Mouse (Mus musculus) forebrain, embryonic 12.5 days (tissue): Measurements from ENCODE around the gene Calcoco2. TPM values are rescaled to one million over a fixed set of nuclear protein-coding genes. Genes with fewer than 3 reads are reported as not detected.
"Not testable (repeated sequence)": the region's sequence is repeated elsewhere in the genome, so short reads cannot be mapped to it uniquely, and the experiment has no call there.

ENCODE experiments used
- ATAC-seq: fragments of 200-750 bp; cut with Nextera tagmentation; 2 replicates; pipeline ENCODE4 v1.8.0; 2017; ENCODE audit warnings: moderate TSS enrichment; ENCODE audit not compliant: low FRiP score
- H3K27ac ChIP-seq: fragments of 300-500 bp; sonication (generic); 2 replicates; pipeline ENCODE4 v1.5.1; 2016; ENCODE audit warnings: mild to moderate bottlenecking
- H3K27me3 ChIP-seq: fragments of 300-500 bp; sonication (generic); 2 replicates; pipeline ENCODE4 v1.6.1; 2016; ENCODE audit warnings: mild to moderate bottlenecking
- H3K36me3 ChIP-seq: fragments of 300-500 bp; sonication (generic); replicated peaks from 2 replicates; pipeline ENCODE4 v1.6.1; 2016; ENCODE audit warnings: mild to moderate bottlenecking
- H3K4me1 ChIP-seq: fragments of 300-500 bp; sonication (generic); 2 replicates; pipeline ENCODE4 v1.6.1; 2016
- H3K4me2 ChIP-seq: fragments of 300-500 bp; sonication (generic); 2 replicates; pipeline ENCODE4 v1.6.1; 2016; ENCODE audit warnings: mild to moderate bottlenecking, moderate library complexity
- H3K4me3 ChIP-seq: fragments of 300-500 bp; sonication (generic); replicated peaks from 2 replicates; pipeline ENCODE4 v1.5.1; 2016; ENCODE audit warnings: mild to moderate bottlenecking
- H3K9ac ChIP-seq: fragments of 300-500 bp; sonication (generic); 2 replicates; pipeline ENCODE4 v1.6.1; 2016; ENCODE audit warnings: mild to moderate bottlenecking
- H3K9me3 ChIP-seq: fragments of 300-500 bp; sonication (generic); 2 replicates; pipeline ENCODE4 v1.6.1; 2016
- WGBS: fragments of 180-500 bp; shearing (Covaris S2); methylation state at CpG from one replicate; pipeline ENCODE4 v1.1.7; 2016; 5-methylcytosine and 5-hydroxymethylcytosine counted together
- polyA plus RNA-seq: library from polyadenylated mRNA; unstranded; fragments of >200 nt; fragmentation: Nextera tagmentation; extraction: Ambion mirVana; gene quantifications from 2 replicates; pipeline ENCODE4 v1.2.1, GENCODE M21; 2016

The Calcoco2 gene
- polyA plus RNA-seq, 1 experiment from 2014 or later: not detected

GRCm38 (mm10) chr11:96116116-96116515 lies 4.4 kb upstream of the Calcoco2 start:
- 92% methylated on average over 3 of the region's 3 CpGs for WGBS
- H3K36me3 ChIP-seq: no peaks in the 10 kb centered on the region
- ATAC-seq: no peak

GRCm38 (mm10) chr11:96115416-96115815 lies 3.7 kb upstream of the Calcoco2 start:
- H3K36me3 ChIP-seq: no peaks in the 10 kb centered on the region
- no peak overlapping the region for H3K4me3 ChIP-seq
- no peak overlapping the region for H3K27ac ChIP-seq
- no peaks in the 10 kb centered on the region for H3K4me1 ChIP-seq
- no peaks in the 10 kb centered on the region for H3K9me3 ChIP-seq
- no peak overlapping the region for H3K4me2 ChIP-seq
- WGBS: 92% methylated on average over 6 of the region's 6 CpGs
- no peak overlapping the region for H3K9ac ChIP-seq
- no peak for ATAC-seq
- peaks cover 5% of the 10 kb centered on the region for H3K27me3 ChIP-seq

More at GRCm38 (mm10) chr11:96116116-96116515, 4.4 kb upstream of the Calcoco2 start:
- H3K4me3 ChIP-seq: no peak overlapping the region
- H3K27ac ChIP-seq: no peak overlapping the region
- H3K9ac ChIP-seq: no peak overlapping the region
- no peaks in the 10 kb centered on the region for H3K9me3 ChIP-seq
- H3K4me2 ChIP-seq: no peak overlapping the region
- peaks cover 10% of the 10 kb centered on the region for H3K27me3 ChIP-seq
- no peaks in the 10 kb centered on the region for H3K4me1 ChIP-seq

- Histone ChIP-seq H3K27me3 (no peaks in the 10 kb centered on the region), H3K9ac (no peak overlapping the region), H3K36me3 (no peaks in the 10 kb centered on the region), H3K27ac (no peak overlapping the region), H3K9me3 (no peaks in the 10 kb centered on the region), H3K4me2 (no peak overlapping the region), H3K4me3 (no peak overlapping the region), H3K4me1 (no peaks in the 10 kb centered on the region)
- no peak for ATAC-seq
- WGBS: 77% methylated on average over 2 of the region's 2 CpGs
These were observed 2.3 kb upstream of the Calcoco2 start for GRCm38 (mm10) chr11:96114077-96114476.

- ATAC-seq, H3K4me2 ChIP-seq: not testable (repeated sequence)
- 54% methylated on average over 2 of the region's 2 CpGs for WGBS
These were observed 814 bp downstream of the Calcoco2 start for GRCm38 (mm10) chr11:96110950-96111349.

GRCm38 (mm10) chr11:96108376-96108775 lies 3.4 kb downstream of the Calcoco2 start:
- H3K9ac ChIP-seq: no peak overlapping the region
- H3K27ac ChIP-seq: no peak overlapping the region
- no peaks in the 10 kb centered on the region for H3K4me1 ChIP-seq
- H3K27me3 ChIP-seq: peaks cover 5% of the 10 kb centered on the region; the same call in 1 of the 2 replicates
- ATAC-seq: no peak
- H3K4me3 ChIP-seq: no peak overlapping the region
- no peaks in the 10 kb centered on the region for H3K36me3 ChIP-seq
- 90% methylated on average over 1 of the region's 1 CpGs for WGBS
- H3K4me2 ChIP-seq: no peak overlapping the region
- no peaks in the 10 kb centered on the region for H3K9me3 ChIP-seq

More at GRCm38 (mm10) chr11:96110950-96111349, 814 bp downstream of the Calcoco2 start:
- H3K9ac ChIP-seq, H3K9me3 ChIP-seq, H3K27me3 ChIP-seq, H3K4me1 ChIP-seq, H3K27ac ChIP-seq, H3K4me3 ChIP-seq, H3K36me3 ChIP-seq: not testable (repeated sequence)

- H3K27ac ChIP-seq: no peak overlapping the region
- no peaks in the 10 kb centered on the region for H3K36me3 ChIP-seq
- H3K9me3 ChIP-seq: no peaks in the 10 kb centered on the region
- ATAC-seq: no peak
- 21% methylated on average over 3 of the region's 3 CpGs for WGBS
- no peak overlapping the region for H3K4me2 ChIP-seq
- no peaks in the 10 kb centered on the region for H3K4me1 ChIP-seq
- no peak overlapping the region for H3K9ac ChIP-seq
- peaks cover 18% of the 10 kb centered on the region for H3K27me3 ChIP-seq
- no peak overlapping the region for H3K4me3 ChIP-seq
These were observed 18.4 kb downstream of the Calcoco2 start for GRCm38 (mm10) chr11:96093361-96093760.

GRCm38 (mm10) chr11:96092674-96093291 lies 19.0 kb downstream of the Calcoco2 start:
- ATAC-seq: no peak
- no peaks in the 10 kb centered on the region for H3K36me3 ChIP-seq
- 47% methylated on average over 7 of the region's 7 CpGs for WGBS
- no peaks in the 10 kb centered on the region for H3K9me3 ChIP-seq
- H3K4me1 ChIP-seq: no peaks in the 10 kb centered on the region
- H3K9ac ChIP-seq: no peak overlapping the region
- peaks cover 18% of the 10 kb centered on the region for H3K27me3 ChIP-seq
- H3K4me2 ChIP-seq: no peak overlapping the region
- no peak overlapping the region for H3K27ac ChIP-seq
- H3K4me3 ChIP-seq: no peak overlapping the region

- H3K27me3 ChIP-seq: peaks cover 18% of the 10 kb centered on the region
These were observed 20.7 kb downstream of the Calcoco2 start for GRCm38 (mm10) chr11:96091073-96091472.

GRCm38 (mm10) chr11:96087981-96088380 lies 23.8 kb downstream of the Calcoco2 start:
- no peaks in the 10 kb centered on the region for H3K9me3 ChIP-seq
- no peak overlapping the region for H3K27ac ChIP-seq
- no peak overlapping the region for H3K4me3 ChIP-seq
- no peaks in the 10 kb centered on the region for H3K36me3 ChIP-seq
- no peak for ATAC-seq
- H3K4me1 ChIP-seq: no peaks in the 10 kb centered on the region
- WGBS: 92% methylated on average over 6 of the region's 6 CpGs
- no peak overlapping the region for H3K4me2 ChIP-seq
- peaks cover 14% of the 10 kb centered on the region for H3K27me3 ChIP-seq
- no peak overlapping the region for H3K9ac ChIP-seq

More at GRCm38 (mm10) chr11:96091073-96091472, 20.7 kb downstream of the Calcoco2 start:
- no peaks in the 10 kb centered on the region for H3K4me1 ChIP-seq
- no peak overlapping the region for H3K4me3 ChIP-seq
- H3K36me3 ChIP-seq: no peaks in the 10 kb centered on the region
- ATAC-seq: no peak
- H3K27ac ChIP-seq: no peak overlapping the region
- H3K9ac ChIP-seq: no peak overlapping the region
- no peak overlapping the region for H3K4me2 ChIP-seq
- H3K9me3 ChIP-seq: no peaks in the 10 kb centered on the region
- 63% methylated on average over 2 of the region's 2 CpGs for WGBS

- Histone ChIP-seq H3K4me1 (no peaks in the 10 kb centered on the region), H3K36me3 (no peaks in the 10 kb centered on the region), H3K4me2 (no peak overlapping the region), H3K9me3 (no peaks in the 10 kb centered on the region), H3K9ac (no peak overlapping the region), H3K27ac (no peak overlapping the region), H3K4me3 (no peak overlapping the region), H3K27me3 (peaks cover 5% of the 10 kb centered on the region)
- WGBS: 68% methylated on average over 3 of the region's 3 CpGs
- no peak for ATAC-seq
These were observed 29.1 kb downstream of the Calcoco2 start for GRCm38 (mm10) chr11:96082682-96083081.

GRCm38 (mm10) chr11:96080736-96081135 lies 31.0 kb downstream of the Calcoco2 start:
- ATAC-seq: no peak
- Histone ChIP-seq H3K27ac (no peak overlapping the region), H3K4me2 (no peak overlapping the region), H3K4me1 (no peaks in the 10 kb centered on the region), H3K36me3 (no peaks in the 10 kb centered on the region), H3K9me3 (no peaks in the 10 kb centered on the region), H3K27me3 (peaks cover 5% of the 10 kb centered on the region), H3K4me3 (no peak overlapping the region), H3K9ac (no peak overlapping the region)
- 84% methylated on average over 5 of the region's 5 CpGs for WGBS

GRCm38 (mm10) chr11:96076221-96077105 lies 35.3 kb downstream of the Calcoco2 start:
- Histone ChIP-seq H3K27ac (peak overlapping the region; percentile 73), H3K4me3 (peak overlapping the region; percentile 72), H3K27me3 (no peaks in the 10 kb centered on the region; the same call in 1 of the 2 replicates), H3K4me2 (peak overlapping the region; percentile 48), H3K4me1 (peaks cover 13% of the 10 kb centered on the region), H3K36me3 (peaks cover 14% of the 10 kb centered on the region), H3K9ac (peak overlapping the region; percentile 36; the same call in 1 of the 2 replicates), H3K9me3 (no peaks in the 10 kb centered on the region)
- 71% methylated on average over 13 of the region's 13 CpGs for WGBS
- ATAC-seq: no peak
